Mouse (Mus musculus): ENCODE results near the gene Kif16b. TPM values are rescaled to one million over a fixed set of nuclear protein-coding genes. Genes with fewer than 3 reads are reported as not detected.

Gene Kif16b
- total and polyA plus RNA-seq, 2 experiments from 2014 or later: 2.7 to 11.5 TPM

GRCm38 (mm10) chr2:142596176-142597170 lies 304.9 kb downstream of the Kif16b start:
- no peak overlapping the region for H3K4me3 ChIP-seq (ENCODE audit: low read depth, low read length)
- ATAC-seq (ENCODE audit: low FRiP score): no peak
- DNase-seq (ENCODE audit: low spot score): peak; percentile 43
- no peaks in the 10 kb centered on the region for H3K27me3 ChIP-seq (ENCODE audit: insufficient read depth, low read length)
- H3K9ac ChIP-seq (replicated peaks; ENCODE audit: low read length, poor library complexity, severe bottlenecking): no peak overlapping the region
- TF ChIP-seq CTCF (IDR thresholded peaks at IDR 0.05): no peak
- H3K4me1 ChIP-seq (ENCODE audit: insufficient read depth, low read length): no peaks in the 10 kb centered on the region
- no peak overlapping the region for H3K4me2 ChIP-seq (ENCODE audit: low read depth, low read length, poor library complexity, severe bottlenecking)
- no peaks in the 10 kb centered on the region for H3K9me3 ChIP-seq (ENCODE audit: low read length)
- WGBS: 66% methylated on average over 17 of the region's 17 CpGs
- H3K36me3 ChIP-seq (ENCODE audit: insufficient read depth, low read length): no peaks in the 10 kb centered on the region
- no peak overlapping the region for H3K27ac ChIP-seq (ENCODE audit: low read depth, low read length)

DNA sequence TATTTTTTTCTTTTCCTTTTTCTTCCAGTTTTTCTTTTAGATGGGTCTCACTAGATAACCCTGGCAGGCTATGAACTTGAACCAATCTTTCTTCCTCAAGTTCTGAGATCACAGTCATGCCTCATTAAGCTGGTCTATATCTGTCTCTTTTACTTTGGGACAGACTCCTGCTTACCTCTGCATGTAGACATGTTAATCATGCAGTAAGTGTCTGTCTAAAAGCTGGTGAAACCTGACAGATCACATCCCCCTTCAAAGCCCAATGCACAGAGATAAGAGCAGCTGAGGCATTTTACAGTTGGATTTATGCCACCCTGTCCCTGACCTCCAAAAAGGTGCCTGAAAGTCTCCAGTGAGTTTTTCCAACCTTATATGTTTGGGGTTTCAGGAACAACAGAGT lies 310.4 kb downstream of the Kif16b start:
- H3K4me2 ChIP-seq (ENCODE audit: low read depth, low read length, poor library complexity, severe bottlenecking): no peak overlapping the region
- no peak for ATAC-seq (ENCODE audit: low FRiP score)

GRCm38 (mm10) chr2:142590284-142590724 lies 311.0 kb downstream of the Kif16b start:
- no peak overlapping the region for H3K9ac ChIP-seq (replicated peaks; ENCODE audit: low read length, poor library complexity, severe bottlenecking)
- no peaks in the 10 kb centered on the region for H3K27me3 ChIP-seq (ENCODE audit: insufficient read depth, low read length)
- no peak overlapping the region for H3K27ac ChIP-seq (ENCODE audit: low read depth, low read length)
- H3K9me3 ChIP-seq (ENCODE audit: low read length): no peaks in the 10 kb centered on the region
- no peak overlapping the region for H3K4me2 ChIP-seq (ENCODE audit: low read depth, low read length, poor library complexity, severe bottlenecking)
- 23% methylated on average over 6 of the region's 6 CpGs for WGBS
- H3K4me1 ChIP-seq (ENCODE audit: insufficient read depth, low read length): peaks cover 3% of the 10 kb centered on the region; the same call in 1 of the 2 replicates
- H3K4me3 ChIP-seq (ENCODE audit: low read depth, low read length): no peak overlapping the region
- no peak for TF ChIP-seq CTCF (IDR thresholded peaks at IDR 0.05)
- no peaks in the 10 kb centered on the region for H3K36me3 ChIP-seq (ENCODE audit: insufficient read depth, low read length)
- DNase-seq (ENCODE audit: low spot score) (peak; percentile 58), ATAC-seq (ENCODE audit: low FRiP score) (no peak)

More for the DNA sequence above, 310.4 kb downstream of the Kif16b start:
- no peak for DNase-seq (ENCODE audit: low spot score)
- Histone ChIP-seq H3K9me3 (ENCODE audit: low read length) (no peaks in the 10 kb centered on the region), H3K9ac (replicated peaks; ENCODE audit: low read length, poor library complexity, severe bottlenecking) (no peak overlapping the region), H3K4me3 (ENCODE audit: low read depth, low read length) (no peak overlapping the region), H3K27ac (ENCODE audit: low read depth, low read length) (no peak overlapping the region), H3K27me3 (ENCODE audit: insufficient read depth, low read length) (no peaks in the 10 kb centered on the region), H3K36me3 (ENCODE audit: insufficient read depth, low read length) (no peaks in the 10 kb centered on the region), H3K4me1 (ENCODE audit: insufficient read depth, low read length) (peaks cover 3% of the 10 kb centered on the region; the same call in 1 of the 2 replicates)
- TF ChIP-seq CTCF (IDR thresholded peaks at IDR 0.05): no peak

- no peaks in the 10 kb centered on the region for H3K9me3 ChIP-seq (ENCODE audit: low read length)
- DNase-seq (ENCODE audit: low spot score): peak; percentile 69
- ATAC-seq (ENCODE audit: low FRiP score): no peak
- no peak overlapping the region for H3K27ac ChIP-seq (ENCODE audit: low read depth, low read length)
- no peak overlapping the region for H3K9ac ChIP-seq (replicated peaks; ENCODE audit: low read length, poor library complexity, severe bottlenecking)
- no peak for TF ChIP-seq CTCF (IDR thresholded peaks at IDR 0.05)
- 10% methylated on average over 14 of the region's 14 CpGs for WGBS
- no peaks in the 10 kb centered on the region for H3K36me3 ChIP-seq (ENCODE audit: insufficient read depth, low read length)
- H3K27me3 ChIP-seq (ENCODE audit: insufficient read depth, low read length): no peaks in the 10 kb centered on the region
- no peak overlapping the region for H3K4me2 ChIP-seq (ENCODE audit: low read depth, low read length, poor library complexity, severe bottlenecking)
- no peak overlapping the region for H3K4me3 ChIP-seq (ENCODE audit: low read depth, low read length)
- H3K4me1 ChIP-seq (ENCODE audit: insufficient read depth, low read length): peaks cover 3% of the 10 kb centered on the region; the same call in 1 of the 2 replicates
These were observed 311.7 kb downstream of the Kif16b start for GRCm38 (mm10) chr2:142589403-142590283.

DNA sequence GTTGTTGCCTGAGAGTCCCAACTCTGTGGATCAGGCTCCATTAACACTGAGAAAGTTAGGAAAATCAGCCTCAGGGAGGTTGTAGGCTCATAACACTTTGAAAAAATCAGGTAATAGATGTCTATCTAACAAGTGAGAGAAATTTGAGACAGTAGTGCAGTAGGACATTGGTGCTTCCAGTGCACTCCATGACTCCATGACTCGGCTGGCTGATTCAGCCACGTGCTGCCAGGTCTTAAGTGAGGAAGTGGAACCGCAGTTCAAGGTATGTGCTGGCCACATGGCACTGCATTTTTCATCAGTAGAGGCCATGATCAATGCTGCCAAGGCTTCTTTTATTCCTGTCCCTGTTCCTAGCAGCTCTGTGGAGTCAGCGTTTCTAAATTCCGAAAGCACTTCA lies 315.5 kb downstream of the Kif16b start:
- no peak overlapping the region for H3K4me3 ChIP-seq (ENCODE audit: low read depth, low read length)
- no peaks in the 10 kb centered on the region for H3K9me3 ChIP-seq (ENCODE audit: low read length)
- H3K36me3 ChIP-seq (ENCODE audit: insufficient read depth, low read length): no peaks in the 10 kb centered on the region
- no peak overlapping the region for H3K4me2 ChIP-seq (ENCODE audit: low read depth, low read length, poor library complexity, severe bottlenecking)
- peaks cover 3% of the 10 kb centered on the region; the same call in 1 of the 2 replicates for H3K4me1 ChIP-seq (ENCODE audit: insufficient read depth, low read length)
- WGBS: 92% methylated on average over 5 of the region's 5 CpGs
- H3K27me3 ChIP-seq (ENCODE audit: insufficient read depth, low read length): no peaks in the 10 kb centered on the region
- H3K27ac ChIP-seq (ENCODE audit: low read depth, low read length): no peak overlapping the region
- ATAC-seq (ENCODE audit: low FRiP score) (no peak), DNase-seq (ENCODE audit: low spot score) (no peak)
- TF ChIP-seq CTCF (IDR thresholded peaks at IDR 0.05): no peak
- no peak overlapping the region for H3K9ac ChIP-seq (replicated peaks; ENCODE audit: low read length, poor library complexity, severe bottlenecking)

Measured in midbrain, postnatal 0 days (tissue).